Mouse (Mus musculus) layer of hippocampus, postnatal 10 days (tissue): ENCODE results near the gene Cyp4a31. TPM values are rescaled to one million over a fixed set of nuclear protein-coding genes. Genes with fewer than 3 reads are reported as not detected.

ENCODE experiments used
- total RNA-seq, 2 experiments: library from RNA; stranded (reverse); gene quantifications; 2 replicates each; pipeline ENCODE4 v1.2.3; 2021

The Cyp4a31 gene
- total RNA-seq, 2 experiments from 2014 or later = not detected

Other genes with a start within 250 kb of the Cyp4a31 start
- gene Cyp4a12b, start 152.0 kb upstream of the Cyp4a31 start, total RNA-seq = not detected
- gene Cyp4a30b, start 111.0 kb upstream of the Cyp4a31 start, total RNA-seq = not detected
- not detected for gene Cyp4a14, start 67.5 kb upstream of the Cyp4a31 start, total RNA-seq
- gene Cyp4a10, start 45.4 kb upstream of the Cyp4a31 start, total RNA-seq = not detected
- gene Cyp4a32, start 37.3 kb downstream of the Cyp4a31 start, total RNA-seq = not detected
- gene Cyp4b1, start 84.1 kb downstream of the Cyp4a31 start, total RNA-seq = 1 to 10 TPM; 2.1 to 2.7 TPM
- gene Efcab14, start 174.1 kb downstream of the Cyp4a31 start, total RNA-seq = 10 to 100 TPM; 32.0 to 34.8 TPM
- under 1 TPM; 0.78 to 0.87 TPM for gene Tex38, start 217.4 kb downstream of the Cyp4a31 start, total RNA-seq
- 10 to 100 TPM; 25.9 to 29.0 TPM for gene Atpaf1, start 221.2 kb downstream of the Cyp4a31 start, total RNA-seq